Mouse (Mus musculus): ENCODE measurements around the gene Numb. TPM values are rescaled to one million over a fixed set of nuclear protein-coding genes. Genes with fewer than 3 reads are reported as not detected.

Numb gene
- polyA plus RNA-seq, 1 experiment from 2014 or later, result 16.8 TPM

- Histone ChIP-seq H3K9me3 (replicated peaks; ENCODE audit: control insufficient read depth, low read length) (no peaks in the 10 kb centered on the region), H3K36me3 (ENCODE audit: control insufficient read depth, insufficient read depth) (no peaks in the 10 kb centered on the region; the same call in 1 of the 2 replicates), H3K4me2 (ENCODE audit: low read depth, low read length) (no peak overlapping the region), H3K4me3 (ENCODE audit: low read depth, low read length) (no peak overlapping the region), H3K27me3 (ENCODE audit: control insufficient read depth, insufficient read depth, low read depth, low read length) (no peaks in the 10 kb centered on the region), H3K27ac (ENCODE audit: low read length) (no peak overlapping the region), H3K9ac (ENCODE audit: low read depth, low read length) (no peak overlapping the region), H3K4me1 (ENCODE audit: control insufficient read depth, low read depth, low read length) (no peaks in the 10 kb centered on the region)
- WGBS (ENCODE audit: insufficient replicate concordance), result 74% methylated on average over 17 of the region's 17 CpGs
- no peak for ATAC-seq (ENCODE audit: low read depth)
Measured at GRCm38 (mm10) chr12:83789051-83789780, 132.5 kb downstream of the Numb start.

GRCm38 (mm10) chr12:83785305-83785704 lies 136.4 kb downstream of the Numb start:
- Histone ChIP-seq H3K4me2 (ENCODE audit: low read depth, low read length) (no peak overlapping the region), H3K9ac (ENCODE audit: low read depth, low read length) (no peak overlapping the region), H3K4me1 (ENCODE audit: control insufficient read depth, low read depth, low read length) (no peaks in the 10 kb centered on the region), H3K9me3 (replicated peaks; ENCODE audit: control insufficient read depth, low read length) (no peaks in the 10 kb centered on the region), H3K27me3 (ENCODE audit: control insufficient read depth, insufficient read depth, low read depth, low read length) (no peaks in the 10 kb centered on the region), H3K27ac (ENCODE audit: low read length) (no peak overlapping the region), H3K4me3 (ENCODE audit: low read depth, low read length) (no peak overlapping the region), H3K36me3 (ENCODE audit: control insufficient read depth, insufficient read depth) (no peaks in the 10 kb centered on the region)
- 63% methylated on average over 4 of the region's 4 CpGs for WGBS (ENCODE audit: insufficient replicate concordance)
- no peak for ATAC-seq (ENCODE audit: low read depth)

GRCm38 (mm10) chr12:83782669-83783068 lies 139.1 kb downstream of the Numb start:
- Histone ChIP-seq H3K36me3 (ENCODE audit: control insufficient read depth, insufficient read depth) (no peaks in the 10 kb centered on the region), H3K9ac (ENCODE audit: low read depth, low read length) (no peak overlapping the region), H3K27ac (ENCODE audit: low read length) (no peak overlapping the region), H3K9me3 (replicated peaks; ENCODE audit: control insufficient read depth, low read length) (no peaks in the 10 kb centered on the region), H3K4me1 (ENCODE audit: control insufficient read depth, low read depth, low read length) (no peaks in the 10 kb centered on the region), H3K27me3 (ENCODE audit: control insufficient read depth, insufficient read depth, low read depth, low read length) (no peaks in the 10 kb centered on the region), H3K4me2 (ENCODE audit: low read depth, low read length) (no peak overlapping the region), H3K4me3 (ENCODE audit: low read depth, low read length) (no peak overlapping the region)
- no peak for ATAC-seq (ENCODE audit: low read depth)
- 68% methylated on average over 10 of the region's 10 CpGs for WGBS (ENCODE audit: insufficient replicate concordance)

- ATAC-seq (ENCODE audit: low read depth), result no peak
- WGBS (ENCODE audit: insufficient replicate concordance), result 69% methylated on average over 23 of the region's 23 CpGs
- Histone ChIP-seq H3K4me3 (ENCODE audit: low read depth, low read length) (no peak overlapping the region), H3K4me1 (ENCODE audit: control insufficient read depth, low read depth, low read length) (no peaks in the 10 kb centered on the region), H3K4me2 (ENCODE audit: low read depth, low read length) (no peak overlapping the region), H3K27ac (ENCODE audit: low read length) (no peak overlapping the region), H3K9me3 (replicated peaks; ENCODE audit: control insufficient read depth, low read length) (no peaks in the 10 kb centered on the region), H3K27me3 (ENCODE audit: control insufficient read depth, insufficient read depth, low read depth, low read length) (no peaks in the 10 kb centered on the region), H3K9ac (ENCODE audit: low read depth, low read length) (no peak overlapping the region), H3K36me3 (ENCODE audit: control insufficient read depth, insufficient read depth) (no peaks in the 10 kb centered on the region)
Measured at GRCm38 (mm10) chr12:83781640-83782278, 140.0 kb downstream of the Numb start.

DNA sequence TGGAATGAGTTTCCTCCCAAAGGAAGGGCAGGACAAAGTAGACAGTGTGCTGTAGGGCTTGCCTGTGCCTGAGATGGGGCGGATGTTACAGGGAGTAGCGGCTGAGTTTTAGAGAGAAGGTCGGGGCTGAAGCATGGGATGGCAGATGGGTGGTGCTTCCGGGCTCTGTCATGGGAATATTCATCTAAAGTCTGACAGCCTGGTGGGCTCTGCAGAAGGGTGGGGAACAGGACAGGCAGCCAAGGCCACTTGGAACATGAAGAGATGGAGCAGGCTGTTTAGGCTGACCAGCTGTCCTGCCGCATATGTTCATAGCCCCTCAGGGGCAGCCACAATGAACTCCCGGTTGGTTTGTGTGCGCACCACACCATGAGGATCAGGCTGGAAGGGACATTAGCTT lies 140.5 kb downstream of the Numb start:
- H3K9ac ChIP-seq (ENCODE audit: low read depth, low read length), result no peak overlapping the region
- no peaks in the 10 kb centered on the region for H3K36me3 ChIP-seq (ENCODE audit: control insufficient read depth, insufficient read depth)
- no peak overlapping the region for H3K4me2 ChIP-seq (ENCODE audit: low read depth, low read length)
- H3K9me3 ChIP-seq (replicated peaks; ENCODE audit: control insufficient read depth, low read length), result no peaks in the 10 kb centered on the region
- WGBS (ENCODE audit: insufficient replicate concordance), result 58% methylated on average over 7 of the region's 7 CpGs
- H3K27ac ChIP-seq (ENCODE audit: low read length), result no peak overlapping the region
- no peaks in the 10 kb centered on the region for H3K27me3 ChIP-seq (ENCODE audit: control insufficient read depth, insufficient read depth, low read depth, low read length)
- no peaks in the 10 kb centered on the region for H3K4me1 ChIP-seq (ENCODE audit: control insufficient read depth, low read depth, low read length)
- no peak for ATAC-seq (ENCODE audit: low read depth)
- H3K4me3 ChIP-seq (ENCODE audit: low read depth, low read length), result no peak overlapping the region

- Histone ChIP-seq H3K4me2 (ENCODE audit: low read depth, low read length) (no peak overlapping the region), H3K36me3 (ENCODE audit: control insufficient read depth, insufficient read depth) (no peaks in the 10 kb centered on the region), H3K4me1 (ENCODE audit: control insufficient read depth, low read depth, low read length) (no peaks in the 10 kb centered on the region), H3K4me3 (ENCODE audit: low read depth, low read length) (no peak overlapping the region), H3K9ac (ENCODE audit: low read depth, low read length) (no peak overlapping the region), H3K27me3 (ENCODE audit: control insufficient read depth, insufficient read depth, low read depth, low read length) (no peaks in the 10 kb centered on the region), H3K9me3 (replicated peaks; ENCODE audit: control insufficient read depth, low read length) (no peaks in the 10 kb centered on the region), H3K27ac (ENCODE audit: low read length) (no peak overlapping the region)
- WGBS (ENCODE audit: insufficient replicate concordance), result 52% methylated on average over 3 of the region's 3 CpGs
- ATAC-seq (ENCODE audit: low read depth), result no peak
Measured at GRCm38 (mm10) chr12:83780181-83780580, 141.6 kb downstream of the Numb start.

DNA sequence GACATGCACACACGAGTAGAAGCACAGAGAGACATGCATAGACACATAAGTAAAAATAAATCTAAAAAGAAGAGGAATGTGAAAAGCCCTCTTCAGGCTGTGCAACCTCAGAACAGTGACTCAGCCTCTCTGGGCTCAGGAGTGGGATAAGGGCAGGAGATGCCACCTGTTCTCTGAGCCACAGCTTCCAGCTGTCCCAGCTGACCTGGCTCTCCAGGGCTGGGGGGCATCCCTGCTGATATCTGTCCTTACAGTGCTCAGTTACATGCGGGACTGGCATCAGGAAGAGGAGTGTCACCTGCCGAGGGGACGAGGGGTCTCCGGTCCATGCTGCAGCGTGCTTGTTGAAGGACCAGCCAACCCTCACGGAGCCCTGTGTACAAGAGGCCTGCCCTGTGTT lies 145.0 kb downstream of the Numb start:
- Histone ChIP-seq H3K36me3 (ENCODE audit: control insufficient read depth, insufficient read depth) (no peaks in the 10 kb centered on the region), H3K9me3 (replicated peaks; ENCODE audit: control insufficient read depth, low read length) (no peaks in the 10 kb centered on the region), H3K9ac (ENCODE audit: low read depth, low read length) (no peak overlapping the region), H3K4me3 (ENCODE audit: low read depth, low read length) (no peak overlapping the region), H3K27ac (ENCODE audit: low read length) (no peak overlapping the region), H3K4me1 (ENCODE audit: control insufficient read depth, low read depth, low read length) (no peaks in the 10 kb centered on the region), H3K4me2 (ENCODE audit: low read depth, low read length) (no peak overlapping the region), H3K27me3 (ENCODE audit: control insufficient read depth, insufficient read depth, low read depth, low read length) (peaks cover 2% of the 10 kb centered on the region; the same call in 1 of the 2 replicates)
- no peak for ATAC-seq (ENCODE audit: low read depth)
- WGBS (ENCODE audit: insufficient replicate concordance), result 63% methylated on average over 7 of the region's 7 CpGs

DNA sequence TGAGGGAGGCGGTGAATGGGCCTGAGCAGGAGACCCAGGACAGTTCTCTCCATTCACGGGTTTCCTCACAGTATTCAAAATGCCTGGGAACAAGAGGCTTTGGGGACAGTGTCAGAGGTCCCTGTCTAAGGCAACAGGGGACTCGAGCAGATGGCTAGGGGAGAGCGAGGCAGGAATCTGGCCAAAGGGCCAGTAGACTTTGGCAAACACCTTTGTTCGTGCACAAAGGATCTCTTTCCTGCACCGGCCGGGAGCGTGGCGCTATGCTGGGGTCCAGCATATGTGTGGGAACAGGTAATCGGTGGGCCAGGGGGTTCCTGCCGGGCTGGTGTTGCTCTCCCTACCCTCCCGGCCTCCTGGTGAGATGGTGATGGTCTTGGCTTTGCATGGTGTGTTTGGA lies 146.1 kb downstream of the Numb start:
- Histone ChIP-seq H3K9ac (ENCODE audit: low read depth, low read length) (no peak overlapping the region), H3K4me1 (ENCODE audit: control insufficient read depth, low read depth, low read length) (no peaks in the 10 kb centered on the region), H3K27me3 (ENCODE audit: control insufficient read depth, insufficient read depth, low read depth, low read length) (peaks cover 3% of the 10 kb centered on the region; the same call in 1 of the 2 replicates), H3K4me2 (ENCODE audit: low read depth, low read length) (no peak overlapping the region), H3K36me3 (ENCODE audit: control insufficient read depth, insufficient read depth) (no peaks in the 10 kb centered on the region), H3K27ac (ENCODE audit: low read length) (no peak overlapping the region), H3K9me3 (replicated peaks; ENCODE audit: control insufficient read depth, low read length) (no peaks in the 10 kb centered on the region), H3K4me3 (ENCODE audit: low read depth, low read length) (no peak overlapping the region)
- WGBS (ENCODE audit: insufficient replicate concordance), result 72% methylated on average over 12 of the region's 12 CpGs
- ATAC-seq (ENCODE audit: low read depth), result no peak

Data from liver, embryonic 16.5 days (tissue).